Mouse (Mus musculus): ENCODE data around the gene Myh10.

The Myh10 gene

DNA sequence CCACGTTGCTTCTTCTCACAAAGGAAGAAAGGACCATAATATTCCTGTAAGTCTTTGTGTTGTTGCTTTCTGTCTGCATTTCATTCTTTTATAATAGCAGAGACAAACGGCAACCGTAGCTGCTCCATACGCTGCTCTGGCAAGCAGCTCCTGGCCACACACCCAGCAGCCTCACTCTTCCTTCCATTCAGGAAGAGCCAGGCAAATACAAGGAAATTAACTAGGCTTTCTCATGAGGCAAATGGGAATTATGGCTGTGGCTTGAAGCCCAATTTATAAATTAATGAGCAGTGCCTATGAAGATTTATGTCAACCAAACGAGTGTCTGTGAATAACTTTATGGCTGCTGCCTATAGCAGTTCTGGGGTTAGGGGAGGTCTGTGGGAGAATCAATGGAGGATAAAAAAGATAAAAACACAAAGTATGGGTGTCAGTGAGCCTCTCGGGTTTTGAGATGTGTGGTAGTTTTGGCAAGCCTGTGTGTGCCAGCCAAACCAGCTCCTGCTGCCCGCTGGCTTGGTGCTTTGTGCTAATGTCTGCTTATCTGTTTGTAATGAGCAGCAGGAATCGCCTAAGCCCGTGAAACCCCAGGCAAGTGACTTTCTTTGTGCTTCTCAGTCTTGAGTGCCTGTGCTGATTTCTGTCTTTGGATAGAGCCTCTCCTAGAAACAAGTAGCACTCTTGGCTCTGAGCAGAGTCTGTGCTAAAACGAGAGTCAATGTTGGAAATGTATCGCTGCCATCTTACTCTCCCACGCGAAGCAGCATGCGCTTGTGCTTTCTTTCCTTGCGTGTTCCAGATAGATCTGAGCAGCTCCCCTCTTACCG is 54.2 kb downstream of the Myh10 start:
- no peak for DNase-seq (ENCODE audit: low read depth in 2 of 2, low spot score in 2 of 2)

DNA sequence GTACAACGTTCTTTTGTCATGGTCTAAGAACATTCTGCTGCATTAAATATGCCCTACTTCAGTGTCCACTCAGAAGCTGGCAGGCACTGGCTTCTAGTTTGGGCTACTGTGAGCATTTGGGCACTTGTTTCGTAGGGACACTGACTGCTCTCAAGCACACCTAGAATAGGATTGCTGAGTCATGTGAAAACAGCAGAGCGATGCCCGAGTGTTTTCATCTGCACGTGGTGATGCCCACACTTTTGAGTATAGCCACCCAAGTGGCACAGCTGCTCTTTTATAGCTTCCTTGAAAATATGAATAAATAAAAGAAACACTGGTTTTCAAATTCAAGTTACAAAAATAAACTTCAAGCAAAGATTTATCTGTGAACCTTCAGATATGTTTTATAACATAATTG is 56.8 kb downstream of the Myh10 start:
- no peak for DNase-seq (ENCODE audit: low read depth in 2 of 2, low spot score in 2 of 2)

DNA sequence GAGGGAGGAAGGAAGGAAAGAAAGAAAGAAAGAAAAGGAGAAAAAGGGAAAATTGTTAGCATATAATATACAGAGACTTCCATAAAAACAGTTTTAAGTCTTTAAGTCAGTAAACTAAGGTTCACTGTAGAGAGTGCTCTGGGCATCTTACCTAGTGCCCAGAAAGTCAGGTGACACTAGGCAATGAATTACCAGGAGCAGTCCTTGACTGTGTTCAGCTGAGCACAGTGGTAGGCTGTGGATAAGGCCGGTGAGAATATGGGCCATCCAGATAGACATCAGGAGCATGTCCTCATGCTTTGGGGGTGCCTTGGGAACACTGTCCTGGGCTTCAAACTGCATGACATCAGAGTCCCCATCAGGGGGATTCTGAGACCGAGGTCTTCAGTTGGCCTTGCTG is 58.8 kb downstream of the Myh10 start:
- DNase-seq (ENCODE audit: low read depth in 2 of 2, low spot score in 2 of 2) = no peak

DNA sequence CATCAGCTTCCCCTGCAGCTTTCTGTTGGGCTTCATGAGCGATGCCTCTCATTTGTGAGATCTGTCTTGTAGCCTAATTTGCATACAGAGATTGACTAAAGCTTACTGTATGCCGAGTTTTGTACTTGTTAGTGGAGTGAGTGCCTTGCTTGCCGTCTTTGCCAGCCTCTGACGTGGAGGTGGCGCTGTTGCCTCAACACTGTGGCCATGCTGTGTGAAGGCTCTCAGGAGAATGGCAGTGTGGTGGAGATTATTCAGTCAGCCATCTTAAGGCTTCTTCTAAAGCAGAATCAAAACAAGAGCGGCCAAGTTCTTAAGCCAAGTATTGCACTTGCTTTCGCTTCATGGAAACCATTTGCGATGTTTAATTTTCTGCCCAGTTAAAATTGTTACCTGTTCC is 59.6 kb downstream of the Myh10 start:
- peak in 1 of 2 experiments; percentile 23 for DNase-seq (ENCODE audit: low read depth in 2 of 2, low spot score in 2 of 2)

DNA sequence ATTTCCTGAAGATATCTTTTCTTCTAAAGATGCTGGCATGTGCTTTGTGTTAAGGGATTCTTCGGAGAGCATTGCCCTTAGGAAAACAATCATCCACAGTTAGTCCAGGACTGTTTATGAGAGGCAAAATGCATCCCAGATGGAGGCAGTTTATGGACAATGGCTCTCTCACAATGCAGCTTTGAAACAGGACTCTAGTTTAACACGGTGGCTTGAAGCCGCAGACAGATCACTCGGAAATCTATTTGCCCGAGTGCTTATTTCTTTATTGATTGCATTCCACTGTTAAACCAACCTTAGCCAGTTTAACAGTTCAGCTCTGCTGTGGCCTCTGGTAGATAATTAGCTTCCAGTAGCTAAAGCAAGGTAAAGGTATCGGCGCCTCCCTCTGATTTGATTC is 62.9 kb downstream of the Myh10 start:
- no peak for DNase-seq (ENCODE audit: low read depth in 2 of 2, low spot score in 2 of 2)

DNA sequence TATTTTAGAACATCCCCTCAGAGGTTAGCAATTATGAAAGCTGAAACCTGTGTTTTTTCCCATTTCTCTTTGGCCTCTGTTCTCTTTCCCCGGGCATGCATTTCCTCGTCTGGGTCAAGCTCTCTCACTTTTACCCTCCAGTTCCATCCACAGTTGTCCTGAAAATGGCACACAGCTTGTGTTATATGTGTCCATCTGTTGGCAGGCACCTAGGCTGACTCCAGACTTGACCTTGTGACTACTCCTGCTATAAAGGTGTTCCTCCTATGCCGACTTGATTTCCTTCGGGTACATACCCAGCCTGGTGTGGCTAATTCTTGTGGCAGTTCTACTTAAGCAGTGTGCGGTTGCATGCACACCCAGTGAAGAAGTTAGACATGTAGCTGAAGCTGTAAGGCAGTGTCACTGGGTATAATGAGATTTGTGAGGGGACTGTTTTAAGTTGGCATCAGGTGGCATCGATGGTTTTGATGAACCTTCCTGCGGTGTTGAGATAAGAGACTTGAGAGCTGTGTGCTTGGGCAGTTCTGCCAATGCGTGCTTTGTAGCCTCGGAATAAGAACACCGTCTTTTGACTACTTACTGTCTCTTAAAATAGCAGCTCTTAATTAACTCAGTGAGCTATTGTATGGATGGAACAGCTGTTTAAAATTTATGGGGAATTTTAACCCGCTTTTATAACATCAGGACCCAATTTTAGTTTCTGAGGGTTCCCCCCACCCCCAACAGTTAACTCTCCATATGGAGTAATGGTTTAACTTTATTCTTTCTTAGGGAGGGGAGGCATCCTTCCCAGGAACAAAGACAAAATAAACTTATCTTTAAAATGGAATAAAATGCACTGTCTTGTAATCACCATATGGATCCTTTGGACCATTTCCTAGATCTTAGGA is 65.3 kb downstream of the Myh10 start:
- DNase-seq (ENCODE audit: low read depth in 2 of 2, low spot score in 2 of 2) = no peak

DNA sequence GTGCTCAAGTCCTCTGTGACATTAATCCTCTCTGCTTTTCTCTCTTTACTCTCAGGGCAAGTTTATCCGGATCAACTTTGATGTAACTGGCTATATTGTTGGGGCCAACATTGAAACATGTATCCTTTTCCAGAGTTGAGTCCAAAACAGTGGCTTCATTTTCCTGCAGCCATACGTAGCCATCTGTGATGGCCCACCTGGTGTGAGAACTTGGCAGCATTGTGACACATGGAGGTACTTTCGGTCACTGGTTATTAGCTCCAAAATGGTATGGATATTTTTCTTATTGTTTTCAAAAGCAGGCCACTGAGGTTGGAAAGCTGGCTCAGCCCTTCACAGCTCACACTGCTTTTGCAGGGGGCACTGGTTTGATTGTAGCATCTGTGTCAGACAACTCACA is 68.3 kb downstream of the Myh10 start:
- DNase-seq (ENCODE audit: low read depth in 2 of 2, low spot score in 2 of 2) = no peak

DNA sequence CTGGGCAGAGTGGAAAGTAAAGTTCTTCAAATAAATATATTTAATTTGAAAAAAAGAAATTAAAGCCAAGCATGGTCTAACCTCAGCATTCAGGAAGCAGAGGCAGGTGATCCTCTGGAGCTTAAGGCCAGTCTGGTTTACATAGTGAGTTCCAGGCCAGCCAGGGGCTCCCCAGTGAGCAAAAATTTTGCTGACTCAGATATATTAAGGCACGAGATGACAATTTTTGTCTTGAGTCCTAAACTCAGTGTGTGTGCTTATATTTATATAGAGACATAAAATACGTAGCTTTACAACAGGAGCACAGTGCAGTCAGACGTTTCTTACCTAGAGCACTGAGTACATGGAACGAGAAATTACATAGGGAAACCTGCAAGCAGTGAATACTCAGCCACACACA is 69.8 kb downstream of the Myh10 start:
- no peak for DNase-seq (ENCODE audit: low read depth in 2 of 2, low spot score in 2 of 2)

DNA sequence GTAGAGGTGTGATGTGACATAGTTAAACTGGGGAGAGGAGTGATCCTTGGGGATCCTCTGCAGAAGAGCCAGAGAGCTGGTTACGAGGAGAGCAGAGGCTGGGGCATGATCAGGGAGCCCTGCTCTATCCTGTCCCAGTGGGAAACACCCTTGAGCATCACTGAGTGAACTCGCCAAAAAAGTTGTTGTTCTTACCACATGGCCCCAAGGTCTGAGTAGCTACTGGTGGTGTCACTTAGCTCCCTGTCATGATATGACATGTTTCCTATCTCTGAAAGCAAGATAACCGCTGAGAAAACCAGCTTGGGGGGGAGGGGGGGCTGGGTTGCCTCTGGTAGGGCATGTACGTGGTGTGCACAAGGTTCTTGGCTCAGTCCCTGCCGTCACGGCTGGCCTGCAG is 70.3 kb downstream of the Myh10 start:
- DNase-seq (ENCODE audit: low read depth in 2 of 2, low spot score in 2 of 2) = no peak

DNA sequence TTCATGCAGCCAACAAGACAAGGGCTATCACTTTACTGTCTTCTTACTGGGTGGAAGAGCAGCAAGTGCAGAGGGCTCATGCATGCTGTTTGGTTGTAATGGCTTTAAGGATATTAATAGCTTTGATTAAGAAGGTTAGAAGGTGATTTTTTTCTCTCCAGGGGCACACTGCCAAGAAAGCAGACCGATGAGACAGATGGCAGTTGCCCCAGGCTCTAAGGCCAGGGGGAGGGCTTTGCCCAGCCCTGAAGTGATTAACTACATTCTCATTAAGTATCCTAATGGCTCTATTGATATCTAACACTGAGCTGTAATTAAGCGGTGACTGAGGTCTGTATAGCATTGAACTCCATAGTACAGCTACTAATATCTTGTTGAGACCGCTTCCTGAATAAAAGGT is 73.3 kb downstream of the Myh10 start:
- no peak for DNase-seq (ENCODE audit: low read depth in 2 of 2, low spot score in 2 of 2)

DNA sequence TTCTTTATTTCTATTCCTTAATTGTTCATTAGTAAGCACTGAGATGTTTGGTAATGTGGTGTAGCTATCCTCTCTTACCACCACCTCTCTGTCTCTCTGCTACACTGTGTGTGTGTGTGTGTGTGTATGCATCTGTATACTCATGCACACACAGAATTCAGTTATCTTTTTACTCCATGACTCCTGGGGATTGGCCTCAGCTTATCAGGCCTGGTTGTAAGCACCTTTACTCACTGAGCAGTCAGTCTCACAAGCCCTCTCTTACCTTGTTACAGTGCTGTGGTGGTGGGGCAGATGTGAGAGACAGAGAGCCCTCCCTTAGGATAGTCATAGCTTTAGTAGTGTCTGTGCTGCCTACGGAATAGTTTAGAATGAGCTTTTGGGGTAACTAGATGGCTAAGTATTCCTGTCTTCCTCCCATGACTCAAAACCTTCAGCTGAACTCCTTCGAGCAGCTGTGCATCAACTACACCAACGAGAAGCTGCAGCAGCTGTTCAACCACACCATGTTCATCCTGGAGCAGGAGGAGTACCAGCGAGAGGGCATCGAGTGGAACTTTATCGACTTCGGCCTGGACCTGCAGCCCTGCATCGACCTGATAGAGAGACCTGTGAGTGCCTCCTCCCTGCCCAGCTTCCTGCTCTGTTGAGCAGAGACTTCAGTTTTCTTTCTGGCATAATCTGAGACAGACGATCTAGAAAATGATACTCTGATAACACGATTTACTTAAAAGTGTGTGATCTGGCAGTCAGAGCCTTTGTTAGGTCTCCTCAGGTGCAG is 76.6 kb downstream of the Myh10 start:
- DNase-seq (ENCODE audit: low read depth in 2 of 2, low spot score in 2 of 2) = no peak

DNA sequence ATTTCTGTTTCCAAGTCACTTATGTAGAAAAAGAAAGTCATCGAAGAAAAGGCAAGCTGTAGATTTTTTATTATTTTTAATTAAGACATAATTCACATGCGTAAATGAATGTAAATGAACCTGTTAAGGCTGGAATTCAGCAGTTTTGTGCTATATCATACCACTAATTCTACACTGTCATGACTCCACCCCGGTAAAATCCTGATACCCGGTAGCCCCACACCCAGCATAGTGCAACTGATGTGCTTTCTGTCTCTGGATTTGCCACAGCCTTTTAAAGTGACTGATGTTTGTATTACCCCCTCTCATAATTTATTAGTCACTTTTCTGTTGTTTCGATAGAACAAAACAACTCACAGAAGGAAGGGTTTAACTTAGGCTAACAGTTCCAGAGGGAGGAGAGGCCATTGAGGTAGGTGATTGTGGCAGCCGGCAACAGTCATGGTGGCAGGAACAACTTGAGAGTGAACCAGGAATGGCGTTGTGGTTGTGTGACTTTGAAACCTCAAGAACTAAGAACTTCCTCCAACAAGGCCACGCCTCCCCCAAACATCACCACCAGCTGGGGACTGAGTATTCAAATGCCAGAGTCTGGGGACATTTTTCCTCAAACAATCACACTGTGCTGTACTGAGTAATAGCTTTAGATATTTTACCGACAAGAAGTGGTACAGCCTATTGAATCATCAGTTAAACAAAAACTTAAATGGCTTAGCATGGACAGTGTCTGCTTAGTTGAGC is 78.6 kb downstream of the Myh10 start:
- DNase-seq (ENCODE audit: low read depth in 2 of 2, low spot score in 2 of 2) = no peak

DNA sequence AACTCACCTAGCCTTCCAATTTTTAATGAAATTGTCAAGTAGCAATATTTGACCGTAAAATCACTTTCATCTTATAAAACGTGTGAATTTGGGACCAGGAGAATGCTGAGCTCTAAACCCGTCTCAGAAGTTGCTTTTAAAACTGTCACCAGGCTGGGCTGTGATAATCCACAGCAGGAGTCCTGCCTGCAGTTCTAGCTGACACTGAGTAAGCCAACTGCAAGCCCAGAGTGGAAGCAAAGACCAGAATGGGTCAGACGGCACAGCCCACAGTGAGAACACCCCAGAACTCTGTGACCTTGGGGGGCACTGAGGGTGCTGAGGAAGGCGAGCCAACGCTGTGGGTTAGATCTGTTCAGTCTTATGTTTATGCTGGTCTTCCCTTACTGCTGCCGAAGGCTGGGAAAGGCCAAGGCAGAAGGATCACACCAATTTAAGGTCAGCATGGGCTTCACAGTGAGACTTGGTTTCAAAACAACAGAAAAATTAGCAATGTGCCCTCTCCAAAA is 84.8 kb downstream of the Myh10 start:
- no peak for DNase-seq (ENCODE audit: low read depth in 2 of 2, low spot score in 2 of 2)

DNA sequence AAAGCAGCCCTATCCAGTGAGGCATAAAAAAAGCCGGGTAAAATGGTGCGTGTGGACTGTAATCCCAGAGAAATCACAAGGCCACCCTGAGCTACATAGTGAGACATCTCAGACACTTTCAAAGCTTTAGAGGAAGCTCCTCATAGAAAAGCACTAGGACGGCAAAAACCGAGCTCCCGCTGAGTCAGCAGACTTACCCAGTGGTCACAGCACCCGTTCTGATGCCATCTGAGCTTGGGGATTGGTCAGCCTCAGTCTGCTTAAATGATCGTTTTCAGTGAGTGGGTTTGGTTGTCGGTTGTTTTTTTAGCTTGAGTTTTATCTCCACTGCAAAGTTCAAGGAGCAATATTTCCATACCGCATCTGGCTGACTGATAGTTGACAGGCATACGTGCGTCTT is 86.6 kb downstream of the Myh10 start:
- no peak for DNase-seq (ENCODE audit: low read depth in 2 of 2, low spot score in 2 of 2)

DNA sequence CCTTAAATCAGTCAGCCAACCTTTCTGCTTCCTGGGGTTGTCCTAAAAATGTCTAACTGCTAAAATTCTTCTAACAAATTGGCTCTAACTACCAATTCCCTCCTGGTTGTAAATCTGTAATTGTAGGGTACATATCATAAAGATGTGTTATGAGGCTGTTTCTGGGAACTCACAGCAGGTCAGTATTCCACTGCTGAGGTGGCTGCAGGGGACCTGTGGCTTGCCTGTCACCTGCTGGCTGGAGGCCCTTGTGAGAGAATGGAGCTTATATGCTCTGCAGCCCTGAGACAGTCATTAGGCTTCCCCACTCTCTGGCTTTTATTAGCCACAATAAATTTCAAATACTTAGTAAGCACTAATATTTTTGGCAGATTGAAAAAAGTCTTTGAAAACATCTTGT is 87.5 kb downstream of the Myh10 start:
- DNase-seq (ENCODE audit: low read depth in 2 of 2, low spot score in 2 of 2) = no peak

DNA sequence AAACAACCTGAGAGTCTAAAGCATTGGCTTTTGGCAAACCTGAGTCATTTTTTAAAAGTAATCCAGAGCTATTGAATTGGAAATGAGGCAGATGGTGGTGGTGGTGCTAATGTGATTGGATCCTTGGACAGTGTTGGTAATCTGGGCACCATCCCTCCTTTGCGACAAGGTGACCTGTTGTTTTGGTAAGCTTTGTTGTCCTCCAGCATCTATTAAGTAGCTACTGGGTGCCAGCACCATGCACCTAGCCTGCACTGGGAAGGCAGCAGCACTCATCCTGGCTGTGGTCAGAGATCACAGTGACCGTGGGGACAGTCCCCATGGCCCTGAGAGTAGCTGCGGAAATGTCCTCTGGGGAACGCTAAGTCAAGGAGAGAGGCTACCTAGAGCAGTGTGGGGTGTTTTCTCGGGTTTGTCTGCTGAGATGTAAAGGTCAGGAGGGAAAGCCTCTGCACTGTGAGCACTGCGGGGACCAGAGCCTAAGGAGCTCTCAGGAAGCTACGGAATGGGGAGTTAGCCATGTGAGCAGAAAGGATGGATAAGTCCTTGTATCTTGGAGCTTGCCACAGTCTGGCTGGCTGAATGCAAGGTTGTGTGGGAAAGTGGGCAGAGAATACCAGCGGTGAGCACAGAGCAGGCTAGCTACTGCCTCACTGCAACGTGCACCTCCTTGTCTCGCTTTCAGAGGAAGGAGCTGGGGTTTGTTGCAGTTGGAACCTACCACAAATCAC is 88.5 kb downstream of the Myh10 start:
- no peak for DNase-seq (ENCODE audit: low read depth in 2 of 2, low spot score in 2 of 2)

DNA sequence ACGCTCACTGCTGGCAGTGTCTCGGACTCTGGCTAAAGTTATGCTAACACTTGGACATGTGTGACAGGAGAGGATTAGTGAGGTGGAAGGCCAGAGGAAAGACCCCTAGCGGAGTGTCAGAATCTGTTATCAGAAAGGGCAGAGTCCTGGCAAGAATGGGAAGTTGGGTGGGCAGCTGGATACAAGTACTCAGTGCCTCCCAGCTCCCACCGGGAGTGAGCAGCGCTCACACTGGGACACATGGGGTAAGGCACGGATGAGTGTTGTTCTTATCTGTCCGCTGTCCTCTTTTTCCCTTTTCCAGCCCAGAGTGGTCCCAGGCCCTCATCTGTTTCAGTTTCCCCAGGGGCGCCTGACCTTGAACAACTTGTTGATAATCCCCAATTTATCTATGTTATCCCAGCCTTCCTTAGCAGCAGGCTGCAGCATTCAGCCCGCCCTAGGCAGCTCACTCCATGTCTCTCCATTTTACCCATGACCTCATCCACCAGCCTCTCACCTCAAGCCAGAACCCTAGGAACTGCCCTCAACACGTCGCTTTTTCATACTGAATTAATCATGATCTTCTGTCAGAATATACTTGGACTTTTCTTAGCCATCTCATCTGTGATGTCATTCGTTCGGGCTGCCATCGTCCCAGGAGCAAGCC is 89.2 kb downstream of the Myh10 start:
- no peak for DNase-seq (ENCODE audit: low read depth in 2 of 2, low spot score in 2 of 2)

DNA sequence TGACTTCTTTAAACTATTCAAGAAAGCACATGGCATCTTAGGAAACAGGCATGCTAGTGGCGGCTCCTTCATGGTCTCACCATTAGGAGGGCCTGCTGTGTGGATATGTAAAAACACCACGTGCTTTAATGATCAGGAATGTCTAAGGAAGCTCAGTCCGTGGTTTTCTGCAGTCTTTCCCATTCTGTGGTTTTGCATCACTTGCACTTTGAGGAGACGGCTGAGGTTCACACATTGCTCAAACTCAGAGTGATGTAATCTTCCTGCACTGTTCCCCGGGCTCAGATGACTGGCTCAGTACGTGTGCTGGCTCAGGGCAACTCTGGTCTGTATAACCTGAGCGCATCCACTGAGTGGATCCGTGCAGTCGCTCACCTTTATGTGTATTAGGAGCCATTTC is 91.0 kb downstream of the Myh10 start:
- no peak for DNase-seq (ENCODE audit: low read depth in 2 of 2, low spot score in 2 of 2)

DNA sequence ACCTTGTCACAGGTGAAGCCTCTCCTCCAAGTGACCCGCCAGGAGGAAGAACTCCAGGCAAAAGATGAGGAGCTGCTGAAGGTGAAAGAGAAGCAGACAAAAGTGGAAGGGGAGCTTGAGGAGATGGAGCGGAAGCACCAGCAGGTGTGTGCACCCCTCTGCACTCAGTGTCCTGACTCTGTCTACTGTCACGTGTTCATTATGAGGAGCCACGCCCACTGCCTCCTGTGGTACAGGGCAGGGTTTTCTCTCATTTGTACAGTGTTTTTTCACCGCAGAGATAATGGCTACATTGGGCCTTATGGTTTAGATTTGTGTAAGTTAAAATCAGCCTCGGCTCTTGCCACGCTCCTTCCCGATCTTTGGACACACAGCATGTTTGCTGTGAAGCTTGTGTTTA is 94.5 kb downstream of the Myh10 start:
- no peak for DNase-seq (ENCODE audit: low read depth in 2 of 2, low spot score in 2 of 2)

DNA sequence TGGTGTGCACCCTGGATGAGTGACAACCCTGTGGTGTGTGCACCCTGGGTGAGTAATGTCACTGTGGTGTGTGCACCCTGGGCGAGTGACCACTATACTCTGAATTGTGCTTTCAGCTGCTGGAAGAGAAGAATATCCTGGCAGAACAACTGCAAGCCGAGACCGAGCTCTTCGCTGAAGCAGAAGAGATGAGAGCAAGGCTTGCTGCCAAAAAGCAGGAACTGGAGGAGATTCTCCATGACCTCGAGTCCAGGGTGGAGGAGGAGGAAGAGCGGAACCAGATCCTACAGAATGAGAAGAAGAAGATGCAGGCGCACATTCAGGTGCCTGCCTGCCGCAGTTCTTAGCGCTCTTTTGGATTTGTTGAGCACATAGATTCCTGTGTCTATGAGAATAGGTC is 95.9 kb downstream of the Myh10 start:
- DNase-seq (ENCODE audit: low read depth in 2 of 2, low spot score in 2 of 2) = no peak

All from CD8-positive naive resting alpha-beta T cell, adult 2 months (primary cell).